Mouse (Mus musculus): ENCODE measurements around the gene Coa6. TPM values are rescaled to one million over a fixed set of nuclear protein-coding genes. Genes with fewer than 3 reads are reported as not detected.

The Coa6 gene
- polyA plus RNA-seq, 1 experiment from 2014 or later: 70.9 TPM

GRCm38 (mm10) chr8:126420834-126421233, 1.5 kb upstream of the Coa6 start:
- H3K36me3 ChIP-seq: no peaks in the 10 kb centered on the region
- H3K4me1 ChIP-seq (replicated peaks): peaks cover 9% of the 10 kb centered on the region; the same call in 1 of the 2 replicates
- no peak for ATAC-seq
- no peak overlapping the region for H3K27ac ChIP-seq
- WGBS: 73% methylated on average over 3 of the region's 3 CpGs
- no peaks in the 10 kb centered on the region for H3K27me3 ChIP-seq (replicated peaks)
- H3K4me2 ChIP-seq (replicated peaks): no peak overlapping the region
- no peak overlapping the region for H3K9ac ChIP-seq
- no peak overlapping the region for H3K4me3 ChIP-seq (replicated peaks)
- no peaks in the 10 kb centered on the region for H3K9me3 ChIP-seq

- Histone ChIP-seq H3K36me3 (peaks cover 15% of the 10 kb centered on the region; the same call in 1 of the 2 replicates), H3K4me2 (replicated peaks) (peak overlapping the region; percentile 83), H3K9ac (peak overlapping the region; percentile 92), H3K27me3 (replicated peaks) (no peaks in the 10 kb centered on the region), H3K9me3 (no peaks in the 10 kb centered on the region), H3K4me3 (replicated peaks) (peak overlapping the region; percentile 94), H3K27ac (peak overlapping the region; percentile 78), H3K4me1 (replicated peaks) (peaks cover 9% of the 10 kb centered on the region; the same call in 1 of the 2 replicates)
- ATAC-seq: peak; percentile 50
- 5% methylated on average over 9 of the region's 9 CpGs for WGBS
Observed at GRCm38 (mm10) chr8:126422920-126423300, 595 bp downstream of the Coa6 start.

- 84% methylated on average over 4 of the region's 4 CpGs for WGBS
- Histone ChIP-seq H3K36me3 (peaks cover 24% of the 10 kb centered on the region; the same call in 1 of the 2 replicates), H3K27ac (no peak overlapping the region), H3K4me2 (replicated peaks) (no peak overlapping the region), H3K4me3 (replicated peaks) (no peak overlapping the region), H3K9ac (no peak overlapping the region), H3K27me3 (replicated peaks) (no peaks in the 10 kb centered on the region), H3K9me3 (no peaks in the 10 kb centered on the region), H3K4me1 (replicated peaks) (peaks cover 9% of the 10 kb centered on the region; the same call in 1 of the 2 replicates)
- no peak for ATAC-seq
Observed at GRCm38 (mm10) chr8:126424163-126424562, 1.8 kb downstream of the Coa6 start.

- no peak overlapping the region for H3K4me2 ChIP-seq (replicated peaks)
- 81% methylated on average over 1 of the region's 1 CpGs for WGBS
- peaks cover 9% of the 10 kb centered on the region; the same call in 1 of the 2 replicates for H3K4me1 ChIP-seq (replicated peaks)
- H3K27ac ChIP-seq: no peak overlapping the region
- H3K9ac ChIP-seq: no peak overlapping the region
- no peak for ATAC-seq
- peaks cover 28% of the 10 kb centered on the region; the same call in 1 of the 2 replicates for H3K36me3 ChIP-seq
- H3K4me3 ChIP-seq (replicated peaks): no peak overlapping the region
- H3K9me3 ChIP-seq: no peaks in the 10 kb centered on the region
- no peaks in the 10 kb centered on the region for H3K27me3 ChIP-seq (replicated peaks)
Observed at GRCm38 (mm10) chr8:126424946-126425345, 2.6 kb downstream of the Coa6 start.

- H3K4me1 ChIP-seq (replicated peaks): no peaks in the 10 kb centered on the region
- no peak overlapping the region for H3K4me2 ChIP-seq (replicated peaks)
- H3K9ac ChIP-seq: no peak overlapping the region
- H3K9me3 ChIP-seq: no peaks in the 10 kb centered on the region
- H3K27ac ChIP-seq: no peak overlapping the region
- H3K36me3 ChIP-seq: peaks cover 38% of the 10 kb centered on the region; the same call in 1 of the 2 replicates
- H3K4me3 ChIP-seq (replicated peaks): no peak overlapping the region
- ATAC-seq: no peak
- 93% methylated on average over 5 of the region's 5 CpGs for WGBS
- no peaks in the 10 kb centered on the region for H3K27me3 ChIP-seq (replicated peaks)
Observed at GRCm38 (mm10) chr8:126429635-126430034, 7.3 kb downstream of the Coa6 start.

GRCm38 (mm10) chr8:126433827-126434226, 11.5 kb downstream of the Coa6 start:
- H3K27ac ChIP-seq: no peak overlapping the region
- no peak overlapping the region for H3K4me3 ChIP-seq (replicated peaks)
- H3K36me3 ChIP-seq: peaks cover 32% of the 10 kb centered on the region
- H3K9ac ChIP-seq: no peak overlapping the region
- H3K4me2 ChIP-seq (replicated peaks): no peak overlapping the region
- no peaks in the 10 kb centered on the region for H3K9me3 ChIP-seq
- no peak for ATAC-seq
- WGBS: 82% methylated on average over 7 of the region's 7 CpGs
- H3K27me3 ChIP-seq (replicated peaks): no peaks in the 10 kb centered on the region
- no peaks in the 10 kb centered on the region for H3K4me1 ChIP-seq (replicated peaks)

- Histone ChIP-seq H3K4me1 (replicated peaks) (no peaks in the 10 kb centered on the region), H3K36me3 (peaks cover 16% of the 10 kb centered on the region), H3K4me2 (replicated peaks) (no peak overlapping the region), H3K27ac (no peak overlapping the region), H3K27me3 (replicated peaks) (no peaks in the 10 kb centered on the region), H3K9me3 (no peaks in the 10 kb centered on the region), H3K4me3 (replicated peaks) (no peak overlapping the region), H3K9ac (no peak overlapping the region)
- ATAC-seq: no peak
- WGBS: 70% methylated on average over 2 of the region's 2 CpGs
Observed at GRCm38 (mm10) chr8:126438937-126439336, 16.6 kb downstream of the Coa6 start.

GRCm38 (mm10) chr8:126451158-126451557, 28.8 kb downstream of the Coa6 start:
- Histone ChIP-seq H3K4me3 (replicated peaks) (no peak overlapping the region), H3K27me3 (replicated peaks) (no peaks in the 10 kb centered on the region), H3K27ac (no peak overlapping the region), H3K9me3 (no peaks in the 10 kb centered on the region), H3K36me3 (peaks cover 43% of the 10 kb centered on the region), H3K9ac (no peak overlapping the region), H3K4me2 (replicated peaks) (no peak overlapping the region), H3K4me1 (replicated peaks) (no peaks in the 10 kb centered on the region)
- 83% methylated on average over 8 of the region's 8 CpGs for WGBS
- ATAC-seq: no peak

GRCm38 (mm10) chr8:126455383-126455782, 33.1 kb downstream of the Coa6 start:
- no peak for ATAC-seq
- Histone ChIP-seq H3K27me3 (replicated peaks) (no peaks in the 10 kb centered on the region), H3K4me2 (replicated peaks) (no peak overlapping the region), H3K36me3 (peaks cover 33% of the 10 kb centered on the region), H3K27ac (no peak overlapping the region), H3K9ac (no peak overlapping the region), H3K9me3 (no peaks in the 10 kb centered on the region), H3K4me1 (replicated peaks) (no peaks in the 10 kb centered on the region), H3K4me3 (replicated peaks) (no peak overlapping the region)
- 87% methylated on average over 7 of the region's 7 CpGs for WGBS

- no peaks in the 10 kb centered on the region for H3K9me3 ChIP-seq
- H3K36me3 ChIP-seq: peaks cover 4% of the 10 kb centered on the region
- no peak overlapping the region for H3K9ac ChIP-seq
- H3K27ac ChIP-seq: no peak overlapping the region
- H3K4me3 ChIP-seq (replicated peaks): no peak overlapping the region
- no peak overlapping the region for H3K4me2 ChIP-seq (replicated peaks)
- 60% methylated on average over 3 of the region's 3 CpGs for WGBS
- H3K4me1 ChIP-seq (replicated peaks): no peaks in the 10 kb centered on the region
- no peaks in the 10 kb centered on the region for H3K27me3 ChIP-seq (replicated peaks)
- no peak for ATAC-seq
Observed at GRCm38 (mm10) chr8:126460274-126460673, 38.0 kb downstream of the Coa6 start.

- Histone ChIP-seq H3K36me3 (peaks cover 3% of the 10 kb centered on the region), H3K9me3 (no peaks in the 10 kb centered on the region), H3K4me1 (replicated peaks) (no peaks in the 10 kb centered on the region), H3K4me2 (replicated peaks) (no peak overlapping the region), H3K4me3 (replicated peaks) (no peak overlapping the region), H3K27ac (no peak overlapping the region), H3K27me3 (replicated peaks) (no peaks in the 10 kb centered on the region), H3K9ac (no peak overlapping the region)
- WGBS: 82% methylated on average over 7 of the region's 7 CpGs
- no peak for ATAC-seq
Observed at GRCm38 (mm10) chr8:126461735-126462134, 39.4 kb downstream of the Coa6 start.

- no peaks in the 10 kb centered on the region for H3K4me1 ChIP-seq (replicated peaks)
- peaks cover 10% of the 10 kb centered on the region for H3K36me3 ChIP-seq
- no peak overlapping the region for H3K4me3 ChIP-seq (replicated peaks)
- H3K9me3 ChIP-seq: no peaks in the 10 kb centered on the region
- H3K27me3 ChIP-seq (replicated peaks): no peaks in the 10 kb centered on the region
- peak; percentile 43; the same call in 1 of the 2 replicates for ATAC-seq
- H3K4me2 ChIP-seq (replicated peaks): no peak overlapping the region
- WGBS: 62% methylated on average over 7 of the region's 7 CpGs
- H3K27ac ChIP-seq: no peak overlapping the region
- H3K9ac ChIP-seq: no peak overlapping the region
Observed at GRCm38 (mm10) chr8:126464071-126464470, 41.8 kb downstream of the Coa6 start.

GRCm38 (mm10) chr8:126473802-126474298, 51.5 kb downstream of the Coa6 start:
- peak overlapping the region; percentile 86 for H3K9ac ChIP-seq
- 0 out of 2 replicates have a peak, but pooled peaks cover 3% of the 10 kb centered on the region for H3K4me1 ChIP-seq (replicated peaks)
- H3K9me3 ChIP-seq: no peaks in the 10 kb centered on the region
- WGBS: 8% methylated on average over 16 of the region's 16 CpGs
- no peaks in the 10 kb centered on the region for H3K27me3 ChIP-seq (replicated peaks)
- H3K27ac ChIP-seq: peak overlapping the region; percentile 92; the same call in 1 of the 2 replicates
- no peak for ATAC-seq
- H3K36me3 ChIP-seq: 0 out of 2 replicates have a peak, but pooled peaks cover 5% of the 10 kb centered on the region
- H3K4me3 ChIP-seq (replicated peaks): peak overlapping the region; percentile 97
- peak overlapping the region; percentile 85 for H3K4me2 ChIP-seq (replicated peaks)
